Mouse (Mus musculus) right cerebral cortex, adult 2 months (tissue): ENCODE results near the gene Olfr224.
"Not testable (repeated sequence)": the region's sequence is repeated elsewhere in the genome, so short reads cannot be mapped to it uniquely, and the experiment has no call there.

ENCODE experiments used
- DNase-seq, 2 experiments: peaks; one replicate each; pipeline ENCODE4 v3.0.0; 2021 to 2022; ENCODE audit warnings: low spot score in 2 of 2

The Olfr224 gene

DNA sequence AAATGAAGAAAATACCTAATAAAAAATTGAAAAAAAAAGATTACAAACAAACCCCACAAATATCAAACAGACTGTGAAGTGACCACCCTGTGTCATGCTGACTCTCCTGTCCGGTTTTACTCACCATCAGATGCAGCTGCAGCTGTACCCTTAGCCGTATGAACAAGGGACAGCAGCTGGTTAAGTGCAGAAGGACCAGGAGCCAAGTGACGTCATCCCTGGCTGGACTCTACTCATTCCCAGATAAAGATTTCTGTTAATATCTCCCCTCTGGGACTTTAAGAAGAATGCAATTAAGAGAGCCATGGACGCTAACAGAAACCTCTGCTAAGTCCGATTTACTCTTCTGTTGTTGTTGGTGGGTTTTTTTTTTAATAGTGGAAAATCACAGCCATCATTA lies at the start of gene Olfr224:
Gene Olfr224, minus strand, starts transcription at position 149 of the 400 bp plus-strand sequence.
- no peak for DNase-seq

DNA sequence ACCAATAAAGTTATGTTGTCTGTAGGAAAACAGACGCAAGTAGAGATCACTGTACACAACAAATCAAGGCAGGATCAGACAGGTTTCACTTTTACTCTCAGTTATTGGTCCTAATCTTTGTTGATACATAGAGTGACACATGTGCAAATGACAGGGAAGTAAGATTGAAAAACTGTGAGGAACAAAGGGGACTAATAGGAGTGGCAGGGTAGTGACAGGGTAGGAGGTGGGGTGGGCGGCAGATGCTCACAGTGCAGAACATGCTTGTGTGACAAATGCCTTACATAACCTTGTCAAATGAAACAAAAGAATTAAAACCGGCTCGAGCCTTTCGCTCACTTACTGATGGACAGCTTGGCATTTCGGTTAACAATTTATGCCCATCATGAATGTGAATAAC lies 48.4 kb upstream of the Olfr224 start:
- DNase-seq, result peak; percentile 9 to 12

DNA sequence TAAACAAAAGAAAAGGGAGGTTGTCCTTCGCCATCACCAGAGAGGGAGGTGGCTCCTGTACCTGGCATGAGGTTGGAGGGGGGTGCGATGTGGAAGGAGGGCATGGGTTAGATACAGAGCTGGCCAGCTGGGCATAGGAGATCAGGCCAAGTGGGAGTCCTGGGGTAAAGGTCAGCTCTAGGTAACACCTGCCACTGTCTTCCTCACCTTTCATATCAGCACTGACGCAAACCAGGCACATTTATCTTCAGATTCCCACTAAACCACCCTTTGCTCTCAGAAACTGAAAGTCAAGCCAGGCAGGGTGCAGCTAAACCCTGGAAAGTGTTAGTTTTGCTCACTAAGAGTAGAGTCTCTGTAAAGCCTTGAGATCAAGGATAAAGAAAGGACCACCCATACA lies 48.0 kb upstream of the Olfr224 start:
- DNase-seq, result no peak

DNA sequence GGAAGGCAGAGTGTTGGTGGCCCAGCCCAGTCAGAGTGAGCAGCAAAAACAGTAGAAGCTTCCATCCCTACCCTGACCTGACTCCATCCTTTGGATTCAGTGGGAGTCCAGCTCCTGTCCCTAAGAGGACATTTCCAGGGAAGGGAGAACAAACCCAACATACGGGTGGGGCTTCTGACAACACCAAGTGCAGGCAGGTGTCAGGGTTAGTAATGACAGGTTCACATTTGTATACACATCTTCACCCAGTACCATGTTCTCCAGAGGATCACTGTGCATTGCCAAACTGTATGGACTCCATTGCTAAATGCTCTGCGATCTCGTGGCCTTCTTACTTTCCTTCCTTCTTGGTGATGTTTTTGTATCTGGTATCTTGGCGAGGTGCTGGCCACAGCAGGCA lies 45.6 kb upstream of the Olfr224 start, which contains the start of gene 2210407C18Rik:
Gene 2210407C18Rik, minus strand, starts transcription at position 101 of the 400 bp plus-strand sequence.
- DNase-seq, result no peak

DNA sequence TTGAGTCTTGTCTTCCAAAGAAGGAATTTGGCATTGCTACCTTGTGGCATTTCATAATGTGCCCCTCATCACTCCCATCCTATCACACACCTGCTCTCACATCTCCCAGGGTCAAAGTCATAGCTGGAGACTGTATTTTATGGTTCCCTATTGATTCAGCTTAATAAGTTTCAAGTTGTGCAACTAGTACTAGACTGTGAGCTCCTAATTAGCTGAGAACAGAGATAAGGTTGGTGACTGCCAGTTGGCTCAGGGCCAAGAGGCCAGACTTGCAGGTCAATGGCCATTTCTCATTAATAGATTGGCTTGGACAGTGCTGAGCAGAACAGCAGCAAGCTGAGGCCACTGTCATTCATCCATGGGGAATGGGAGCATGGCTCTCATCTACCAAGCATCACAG lies 44.2 kb upstream of the Olfr224 start:
- DNase-seq, result no peak

DNA sequence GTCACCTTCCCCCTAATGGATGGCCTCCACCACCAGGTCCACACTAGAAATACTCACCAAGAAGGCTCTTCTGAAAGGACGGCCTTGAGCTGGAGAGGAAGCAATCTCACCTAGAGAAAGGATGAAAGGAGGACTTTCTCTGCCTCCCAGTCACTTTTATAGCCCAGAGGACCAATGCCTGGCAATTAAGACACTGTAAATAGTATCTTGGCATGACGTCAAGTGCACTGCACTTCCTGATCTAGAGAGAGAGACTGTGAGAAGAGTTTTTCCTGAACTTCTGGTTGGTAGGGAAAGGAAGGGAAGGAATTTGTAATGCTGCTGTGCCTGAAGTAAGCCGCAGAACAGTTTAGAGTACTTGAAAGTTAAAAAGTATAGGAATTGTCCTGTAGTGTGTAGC lies 43.0 kb upstream of the Olfr224 start:
- DNase-seq, result no peak

DNA sequence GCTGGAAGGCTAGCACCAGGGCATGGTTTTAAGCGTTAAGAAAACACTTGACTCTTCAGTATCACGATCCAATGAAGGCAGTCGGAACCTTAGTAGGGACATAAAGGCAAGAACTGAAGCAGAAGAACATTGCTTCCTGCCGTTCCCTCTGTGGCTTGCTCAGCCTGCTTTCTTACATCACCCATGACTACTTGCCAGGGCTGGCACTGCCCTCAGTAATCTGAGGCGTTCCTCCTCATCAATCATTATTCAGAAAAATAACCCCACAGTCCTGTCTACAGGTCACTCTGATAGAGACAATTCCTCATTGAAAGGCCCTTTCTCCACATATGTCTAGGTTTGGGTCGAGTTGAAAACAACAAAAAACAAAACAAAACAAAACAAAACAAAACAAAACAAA lies 36.7 kb upstream of the Olfr224 start:
- no peak for DNase-seq

DNA sequence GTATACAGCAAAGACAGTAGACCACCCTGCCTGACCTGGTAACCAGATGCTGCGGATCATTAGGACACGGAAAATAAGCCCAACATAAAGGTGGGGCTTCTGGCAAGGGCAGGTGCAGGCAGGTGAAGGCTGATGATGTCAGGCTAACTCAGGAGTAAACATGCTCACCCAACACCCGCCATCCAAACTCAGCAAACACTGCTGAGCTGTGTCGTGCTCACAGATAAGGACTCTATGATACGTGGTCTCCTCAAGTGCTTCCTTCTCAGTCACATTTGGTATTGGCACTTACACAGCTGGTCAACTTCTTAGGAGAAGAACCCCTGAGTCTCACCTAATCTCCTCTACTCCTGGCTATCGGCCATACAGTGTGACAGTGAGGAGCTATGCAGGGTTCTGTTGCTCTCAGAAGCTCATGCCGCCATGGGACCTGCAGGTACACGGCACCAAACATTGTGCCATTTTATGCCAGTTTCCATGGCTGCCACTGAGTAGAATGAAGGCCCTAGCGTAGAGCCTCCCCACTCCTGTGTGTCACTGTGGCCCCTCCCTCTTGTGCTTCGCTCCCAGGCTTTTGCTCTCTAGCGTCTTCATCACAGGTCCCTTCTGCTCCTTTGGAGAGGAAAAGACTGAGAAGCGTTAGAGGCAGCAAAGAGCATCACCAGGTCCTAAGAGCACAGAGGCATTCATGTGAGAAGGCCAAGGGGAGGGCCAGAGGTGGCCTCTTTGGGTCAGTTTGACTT lies 36.0 kb upstream of the Olfr224 start:
- DNase-seq, result no peak

DNA sequence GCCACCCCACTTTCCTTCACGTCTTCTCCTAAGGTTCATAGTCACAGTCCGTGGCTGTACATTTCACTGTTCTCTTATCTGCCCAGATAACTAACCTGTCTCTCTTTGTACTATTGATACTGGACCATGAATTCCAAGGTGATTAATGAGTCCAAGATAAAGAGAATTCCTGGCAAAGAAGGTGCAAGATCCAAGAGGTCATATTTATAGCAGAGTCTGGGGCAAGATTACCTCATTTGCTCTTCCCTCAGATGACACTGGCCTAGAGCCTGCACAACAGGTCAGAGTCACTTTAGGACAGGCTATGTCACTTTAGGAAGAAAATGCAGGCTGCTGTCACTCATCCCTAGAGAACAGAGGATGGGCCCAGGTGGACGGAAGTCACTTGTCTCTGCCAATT lies 34.9 kb upstream of the Olfr224 start:
- DNase-seq, result no peak

DNA sequence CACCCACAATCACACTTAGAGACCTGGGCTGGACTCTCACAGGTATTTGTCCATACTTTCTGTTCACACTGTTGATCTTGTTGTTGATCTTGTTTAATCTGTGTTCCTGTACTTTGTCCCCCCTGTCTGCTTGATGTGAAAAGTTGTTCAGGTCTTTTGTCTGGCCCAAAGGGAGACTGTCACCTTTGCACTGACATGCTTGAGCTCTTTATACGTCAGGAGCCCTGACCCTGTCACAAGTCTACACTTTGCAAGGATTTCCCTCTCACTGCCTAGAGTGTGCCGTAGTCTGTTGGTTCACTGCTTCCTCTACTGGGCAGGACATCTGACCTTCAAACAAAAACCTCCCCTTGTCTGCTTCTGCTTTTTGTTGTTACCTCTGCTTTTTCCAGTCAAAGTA lies 34.3 kb upstream of the Olfr224 start:
- no peak for DNase-seq

DNA sequence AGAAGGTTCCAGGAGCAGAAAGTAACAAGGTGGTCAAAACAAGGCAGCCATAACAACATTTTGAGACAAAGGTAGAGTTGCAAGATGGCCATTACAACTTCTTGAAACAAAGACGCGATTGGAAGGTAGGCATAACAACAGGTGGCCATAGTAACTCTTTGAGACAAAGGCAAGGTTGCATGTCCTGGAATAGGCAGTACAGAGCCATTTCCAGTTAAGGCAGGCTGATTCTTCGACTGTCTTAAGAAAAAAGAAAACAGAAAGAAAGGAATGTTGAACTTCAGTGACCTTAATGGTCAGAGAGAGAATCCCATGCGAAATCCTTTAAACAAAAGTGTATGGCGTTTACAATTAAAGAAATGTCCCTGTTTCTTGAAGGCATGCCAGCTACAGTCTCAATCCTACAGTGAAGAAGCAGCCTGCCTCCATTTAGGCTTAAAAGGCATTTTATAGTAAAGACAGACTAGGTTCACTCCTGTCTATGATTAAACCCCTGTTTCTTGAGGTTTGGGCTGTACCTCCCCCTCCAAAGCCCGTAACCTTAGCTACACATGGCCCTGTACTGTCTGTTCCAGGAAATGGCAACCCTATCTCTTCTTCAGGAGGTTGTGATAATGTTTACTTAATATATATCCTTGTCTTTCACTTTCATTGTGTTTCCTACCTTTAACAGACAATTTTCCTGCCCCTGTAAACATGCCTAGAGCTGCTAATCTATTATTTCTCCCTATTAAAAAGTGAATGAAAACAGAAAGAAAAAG lies 32.6 kb upstream of the Olfr224 start:
- DNase-seq, result no peak

DNA sequence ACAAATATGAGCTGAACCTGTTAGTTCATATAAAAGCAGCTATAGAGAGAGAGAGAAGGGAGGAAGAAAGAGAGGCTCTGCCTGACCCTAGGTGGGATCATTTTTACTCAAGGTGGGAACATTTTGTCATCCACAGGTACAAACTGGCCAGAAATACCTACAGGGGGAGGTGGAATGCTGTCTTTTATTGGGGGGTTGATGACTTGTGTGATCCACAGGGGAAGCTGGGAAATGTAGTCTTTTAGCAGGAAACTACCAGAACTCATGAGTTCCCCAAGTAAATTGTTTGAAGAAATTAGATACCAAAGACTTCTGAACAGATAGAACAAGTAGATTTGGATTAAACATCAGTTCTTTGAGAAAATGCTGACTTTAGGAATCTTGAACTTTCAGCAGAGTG lies 31.7 kb upstream of the Olfr224 start:
- no peak for DNase-seq

DNA sequence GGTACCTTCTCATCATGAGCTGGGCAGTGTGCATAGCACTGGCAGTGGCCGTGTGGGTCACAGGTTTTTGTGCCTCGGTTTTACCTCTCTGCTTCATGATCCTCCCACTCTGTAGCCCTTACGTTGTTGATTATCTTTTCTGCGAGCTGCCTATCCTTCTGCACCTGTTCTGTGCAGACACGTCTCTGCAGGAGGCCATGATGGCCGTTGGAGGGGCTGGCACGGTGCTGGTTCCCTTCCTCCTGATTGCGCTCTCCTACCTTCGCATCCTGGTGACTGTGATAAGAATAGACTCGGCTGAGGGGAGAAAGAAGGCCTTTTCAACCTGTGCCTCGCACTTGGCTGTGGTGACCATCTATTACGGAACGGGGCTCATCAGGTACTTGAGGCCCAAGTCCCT lies 27.5 kb upstream of the Olfr224 start:
- DNase-seq, result no peak

DNA sequence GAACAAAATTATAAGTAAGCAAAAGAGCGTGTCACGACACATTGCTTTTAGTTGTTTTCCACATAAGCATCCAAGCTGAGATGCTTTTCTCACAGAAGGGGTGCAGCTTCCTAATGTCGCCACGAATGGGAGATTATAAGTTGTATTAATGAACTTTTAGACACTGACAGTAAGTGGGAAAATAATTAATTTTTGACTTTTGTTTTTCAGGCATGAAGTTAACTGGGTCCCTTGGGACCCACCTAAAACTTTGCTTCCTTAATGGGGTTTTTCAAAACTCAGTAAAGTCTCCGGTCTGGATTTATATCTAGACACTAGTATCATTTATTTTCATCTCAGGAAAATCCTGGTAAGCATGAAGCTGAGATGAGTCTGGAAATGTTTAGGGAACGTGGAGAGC lies 24.5 kb upstream of the Olfr224 start, which contains the start of gene Olfr324:
Gene Olfr324, plus strand, starts transcription at position 301 of the 400 bp plus-strand sequence.
- no peak for DNase-seq

DNA sequence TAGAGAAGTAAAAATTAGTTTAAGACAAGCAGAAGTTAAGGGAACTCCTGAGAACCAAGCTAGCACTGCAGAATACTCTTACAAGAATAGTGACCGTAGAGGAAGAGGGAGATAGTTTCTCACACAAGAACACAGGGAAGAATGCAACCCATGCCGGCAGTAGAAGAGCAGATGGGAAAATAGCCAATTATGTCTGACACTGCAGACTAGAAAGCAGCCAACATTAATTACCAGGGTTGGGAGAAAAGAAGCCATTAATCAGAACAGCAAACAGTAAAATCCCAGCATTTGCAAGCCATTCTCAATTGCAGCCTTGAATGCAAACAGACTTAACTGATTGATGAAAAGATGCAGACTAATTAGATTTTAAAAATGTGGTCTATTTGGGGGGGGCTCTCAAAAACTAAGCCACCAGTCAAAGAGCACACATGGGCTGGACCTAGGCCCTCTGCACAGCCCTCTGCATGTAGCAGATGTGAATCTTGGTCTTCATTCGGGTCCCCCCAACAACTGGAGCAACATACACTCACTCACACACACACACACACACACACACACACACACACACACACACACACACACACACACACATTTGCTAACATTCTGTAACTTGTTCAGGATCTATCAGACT lies 18.4 kb upstream of the Olfr224 start:
- DNase-seq, result no peak

DNA sequence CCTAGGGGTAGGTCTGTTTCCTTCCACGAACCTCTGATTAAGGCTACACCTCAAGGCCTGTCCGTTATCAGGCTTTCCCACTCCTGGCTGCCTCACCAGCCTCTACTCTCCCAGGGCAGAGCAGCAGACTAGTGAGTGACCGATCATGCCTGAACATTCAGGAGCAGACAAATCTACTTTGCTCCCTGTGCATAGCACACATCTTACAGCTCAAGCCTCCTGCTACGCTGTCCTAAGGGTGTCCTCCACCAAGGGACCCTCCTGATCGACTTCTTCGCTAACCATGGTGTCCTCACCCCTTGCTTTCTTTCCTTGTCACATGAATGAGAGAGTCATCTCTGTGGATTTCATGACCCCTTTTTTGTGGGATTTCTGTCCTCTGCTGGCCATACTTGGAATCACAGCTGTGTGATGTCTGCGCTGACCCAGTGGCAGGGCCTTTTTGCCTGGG lies 17.6 kb upstream of the Olfr224 start:
- DNase-seq, result peak; percentile 16 to 48

DNA sequence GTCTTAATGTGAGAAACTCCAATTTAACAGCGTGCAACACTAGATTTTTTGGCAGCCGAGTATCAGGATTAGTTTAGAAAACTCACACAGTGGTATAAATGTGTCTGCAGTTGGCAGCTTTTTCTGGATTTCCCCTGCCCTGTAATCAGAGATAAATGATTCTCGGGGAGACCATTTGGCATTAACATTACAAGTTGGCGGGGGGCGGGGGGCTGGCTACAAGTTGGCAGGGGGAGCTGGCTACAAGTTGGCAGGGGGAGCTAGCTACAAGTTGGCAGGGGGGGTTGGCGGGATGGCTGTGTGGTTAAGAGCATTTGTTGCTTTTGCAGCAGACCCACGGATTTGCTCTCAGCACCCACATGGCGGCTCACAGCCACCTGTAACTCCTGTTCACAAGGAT lies 8.3 kb upstream of the Olfr224 start:
- DNase-seq, result peak; percentile 10 to 11

DNA sequence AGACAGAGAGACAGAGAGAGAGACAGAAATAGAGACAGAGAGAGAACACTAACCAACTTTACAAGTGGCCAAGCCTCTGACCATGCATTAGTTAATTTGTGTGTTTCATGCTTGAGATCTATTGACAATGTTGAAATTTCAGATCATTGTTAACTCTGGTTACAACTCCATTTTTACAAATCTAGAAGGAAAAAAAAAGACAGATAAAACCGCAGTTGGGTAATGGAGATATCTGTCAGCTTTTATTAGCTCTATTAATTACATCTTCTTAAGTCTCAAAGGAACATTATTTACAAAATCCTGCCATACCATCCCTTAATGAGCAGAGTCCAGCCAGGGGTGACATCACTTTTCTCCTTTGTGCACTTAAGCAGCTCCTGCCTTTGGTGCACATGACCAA lies 7.1 kb upstream of the Olfr224 start, which contains the start of gene Olfr325:
Gene Olfr325, plus strand, starts transcription at position 301 of the 400 bp plus-strand sequence.
- no peak for DNase-seq

DNA sequence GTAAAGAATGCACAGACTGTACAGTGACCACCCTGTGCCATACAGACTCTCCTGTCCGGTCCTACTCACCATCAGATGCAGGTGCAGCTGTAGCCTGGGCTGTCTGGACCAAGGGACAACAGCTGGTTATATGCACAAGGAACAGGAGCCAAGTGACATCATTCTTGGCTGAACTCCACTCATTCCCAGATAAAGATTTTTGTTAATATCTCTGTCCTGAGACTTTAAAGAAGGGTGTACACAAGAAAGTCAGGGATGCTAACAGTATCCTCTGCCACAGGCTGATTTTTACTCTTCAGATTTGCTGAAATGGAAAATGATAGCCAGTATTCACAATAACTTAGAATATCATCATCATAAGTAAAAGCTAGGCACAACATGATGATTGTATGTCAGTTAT lies 14.8 kb downstream of the Olfr224 start, which contains the start of gene Olfr328:
Gene Olfr328, minus strand, starts transcription at position 101 of the 400 bp plus-strand sequence.
- DNase-seq, result no peak

DNA sequence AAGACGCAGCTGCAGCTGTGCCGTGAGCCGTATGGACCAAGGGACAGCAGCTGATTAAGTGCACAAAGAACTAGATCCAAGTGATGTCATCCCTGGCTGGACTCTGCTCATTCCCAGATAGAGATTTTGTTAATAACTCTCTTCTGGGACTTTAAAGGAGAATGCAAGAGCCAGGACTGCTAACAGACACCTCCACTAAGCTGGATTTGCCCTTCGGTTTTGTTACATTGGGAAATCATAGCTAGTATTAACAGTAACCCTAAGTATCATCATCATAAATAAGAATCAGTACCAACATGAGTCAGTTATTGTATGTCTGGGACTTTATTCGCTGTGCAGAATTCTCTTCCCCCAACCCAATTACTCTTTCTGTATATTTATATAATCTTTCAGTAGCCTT lies 24.0 kb downstream of the Olfr224 start, which contains the start of gene Olfr329-ps:
Gene Olfr329-ps, minus strand, starts transcription at position 101 of the 400 bp plus-strand sequence.
- DNase-seq, result no peak

DNA sequence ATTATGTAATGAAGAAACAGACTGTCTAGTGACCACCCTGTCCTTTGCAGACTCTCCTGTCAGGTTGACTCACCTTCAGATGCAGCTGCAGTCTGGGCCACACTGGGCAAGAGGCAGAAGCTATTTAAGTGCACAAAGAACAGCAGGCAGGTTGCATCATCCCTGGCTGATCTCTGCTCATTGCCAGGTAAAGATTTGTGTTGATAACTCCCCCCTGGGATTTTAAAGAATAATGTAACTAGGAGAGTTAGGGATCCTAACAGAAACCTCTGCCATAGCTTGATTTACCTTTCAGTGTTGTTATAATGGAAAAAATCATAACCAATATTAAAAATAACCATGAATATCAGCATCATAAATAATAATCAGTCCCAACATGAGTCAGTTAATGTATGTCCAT lies 35.6 kb downstream of the Olfr224 start, which contains the start of gene Olfr330:
Gene Olfr330, minus strand, starts transcription at position 101 of the 400 bp plus-strand sequence.
- not testable (repeated sequence) for DNase-seq

DNA sequence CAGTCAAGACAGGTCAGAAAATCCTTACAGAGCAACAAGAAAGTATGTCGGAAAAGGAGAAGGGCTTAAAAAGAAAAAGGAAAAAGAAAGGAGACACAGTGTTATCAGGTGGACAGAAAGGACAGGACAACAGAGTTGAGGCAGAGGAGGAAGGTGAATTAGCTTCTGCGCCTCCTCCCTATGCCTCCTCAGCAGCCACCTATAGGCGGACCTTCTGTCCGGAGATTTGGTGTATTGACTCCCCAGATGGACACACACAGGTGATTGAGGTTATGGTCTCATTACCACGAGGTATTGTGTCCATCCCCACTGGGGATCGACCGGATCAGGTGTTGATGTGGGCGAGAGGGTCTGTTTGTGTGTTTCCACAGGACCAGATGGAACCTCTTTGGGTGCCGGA lies 50.6 kb downstream of the Olfr224 start:
- DNase-seq, result peak in 1 of 2 experiments; percentile 22
